Mouse (Mus musculus) cerebellum, postnatal 4 days (tissue): ENCODE results near the gene Slc51b.

Source experiments
- DNase-seq, 2 experiments: peaks; one replicate each; pipeline ENCODE4 v3.0.0; 2022; ENCODE audit warnings: low spot score in 2 of 2, mixed read lengths in 1 of 2

Slc51b gene

GRCm38 (mm10) chr9:65372449-65372848 is 50.3 kb downstream of the Slc51b start:
- DNase-seq: peak in 1 of 2 experiments; percentile 19

GRCm38 (mm10) chr9:65371756-65372155 is 51.0 kb downstream of the Slc51b start:
- DNase-seq: no peak

DNA sequence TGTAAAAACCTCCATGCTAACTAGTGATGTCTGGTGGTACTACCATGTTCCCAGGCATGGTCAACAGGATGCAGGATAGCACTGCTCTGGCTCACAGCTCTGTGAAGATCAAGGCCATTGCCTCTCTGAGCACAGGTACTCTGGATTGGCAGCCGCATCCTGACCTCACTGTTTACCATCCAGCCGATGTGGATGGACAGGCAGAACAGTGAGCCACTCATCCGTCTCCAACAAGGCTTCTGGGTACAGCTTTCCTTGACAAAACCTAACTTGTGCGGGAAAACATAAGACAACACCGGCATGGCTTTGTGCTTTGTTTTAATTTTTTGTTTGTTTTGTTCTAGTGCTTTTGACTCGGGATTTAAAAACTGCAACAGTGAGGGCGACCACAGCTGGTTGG is 57.0 kb downstream of the Slc51b start:
- DNase-seq: no peak

DNA sequence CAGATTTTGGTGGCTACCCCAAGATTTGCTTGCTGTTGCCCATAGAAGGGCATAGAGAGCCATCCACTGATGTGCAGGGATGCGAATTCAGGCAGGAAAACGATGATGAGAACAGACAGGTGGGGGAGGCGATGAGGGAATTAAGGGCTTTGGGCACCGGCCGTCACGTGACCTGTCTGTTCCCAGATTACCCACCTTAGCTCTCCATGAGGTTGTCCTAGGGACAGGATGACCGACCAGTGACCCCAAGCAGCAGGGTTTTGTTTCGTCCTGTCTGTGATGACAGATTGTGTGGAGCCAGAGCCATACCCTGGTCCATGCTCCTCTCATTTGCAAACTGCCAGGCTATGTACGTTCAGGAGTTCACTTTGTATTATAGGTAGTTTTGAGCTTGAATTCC is 59.1 kb downstream of the Slc51b start:
- no peak for DNase-seq
